Mouse (Mus musculus) layer of hippocampus, adult 11-12 months (tissue): ENCODE measurements at regions not wholly inside any gene's neighbourhood (a gene's known extent, or its start where the extent isn't known, plus 50 kb on each side); places are given as distances from the start of the nearest gene placed in this dataset.

Experiments
- DNase-seq: peaks from one replicate; pipeline ENCODE4 v3.0.0; 2022; ENCODE audit warnings: low spot score

- DNase-seq: no peak
Observed at GRCm38 (mm10) chr17:79282771-79283170, 72.1 kb downstream of the Cdc42ep3 start.

GRCm38 (mm10) chr17:79273551-79273950, 81.3 kb downstream of the Cdc42ep3 start:
- DNase-seq: no peak

- no peak for DNase-seq
Observed at GRCm38 (mm10) chr17:79259691-79260090, 95.2 kb downstream of the Cdc42ep3 start.

- DNase-seq: no peak
Observed at GRCm38 (mm10) chr17:79246962-79247902, 107.7 kb downstream of the Cdc42ep3 start.

- no peak for DNase-seq
Observed at GRCm38 (mm10) chr17:79244121-79244520, 110.8 kb downstream of the Cdc42ep3 start.

- DNase-seq: no peak
Observed at GRCm38 (mm10) chr17:79243426-79243825, 111.5 kb downstream of the Cdc42ep3 start.

- DNase-seq: no peak
Observed at GRCm38 (mm10) chr17:79241489-79241888, 113.4 kb downstream of the Cdc42ep3 start.

- no peak for DNase-seq
Observed at GRCm38 (mm10) chr17:79236244-79236781, 118.6 kb downstream of the Cdc42ep3 start.

- peak; percentile 50 for DNase-seq
Observed at GRCm38 (mm10) chr17:79230653-79231489, 124.0 kb downstream of the Cdc42ep3 start.

GRCm38 (mm10) chr17:79206563-79206962, 148.3 kb downstream of the Cdc42ep3 start:
- no peak for DNase-seq

- DNase-seq: no peak
Observed at GRCm38 (mm10) chr17:79206111-79206510, 148.8 kb downstream of the Cdc42ep3 start.

GRCm38 (mm10) chr17:79199814-79200491, 148.2 kb downstream of the Qpct start:
- no peak for DNase-seq

- no peak for DNase-seq
Observed at GRCm38 (mm10) chr17:79191871-79192373, 140.2 kb downstream of the Qpct start.

- no peak for DNase-seq
Observed at GRCm38 (mm10) chr17:79188282-79188681, 136.6 kb downstream of the Qpct start.

- no peak for DNase-seq
Observed at GRCm38 (mm10) chr17:79180277-79181130, 128.8 kb downstream of the Qpct start.

GRCm38 (mm10) chr17:79177259-79177658, 125.6 kb downstream of the Qpct start:
- no peak for DNase-seq

- DNase-seq: no peak
Observed at GRCm38 (mm10) chr17:79176356-79176755, 124.7 kb downstream of the Qpct start.

GRCm38 (mm10) chr17:79175381-79175780, 123.7 kb downstream of the Qpct start:
- DNase-seq: no peak

- DNase-seq: no peak
Observed at GRCm38 (mm10) chr17:79172328-79172727, 120.6 kb downstream of the Qpct start.

GRCm38 (mm10) chr17:79170690-79171089, 119.0 kb downstream of the Qpct start:
- DNase-seq: no peak

- DNase-seq: no peak
Observed at GRCm38 (mm10) chr17:79167198-79167597, 115.5 kb downstream of the Qpct start.
